Mouse (Mus musculus) CH12.LX (cell line): ENCODE measurements at regions not wholly inside any gene's neighbourhood (a gene's known extent, or its start where the extent isn't known, plus 50 kb on each side); places are given as distances from the start of the nearest gene placed in this dataset.

ENCODE experiments used
- CTCF ChIP-seq, 2 experiments: IDR thresholded peaks in 1 of 2; conservative IDR thresholded peaks in 1 of 2; 2 replicates each; pipeline ENCODE4 v1.5.1; 2011 to 2012; ENCODE audit warnings: low read depth in 2 of 2, low read length in 2 of 2, improper control_type of control experiment in 1 of 2, inconsistent platforms in 1 of 2, mild to moderate bottlenecking in 1 of 2, moderate library complexity in 1 of 2
- EP300 ChIP-seq: IDR thresholded peaks from 2 replicates; pipeline ENCODE4 v1.6.1; 2011; ENCODE audit warnings: low read length, improper control_type of control experiment
- JUN ChIP-seq: IDR thresholded peaks from 2 replicates; pipeline ENCODE4 v1.6.1; 2011; ENCODE audit warnings: low read depth, mild to moderate bottlenecking, low read length, improper control_type of control experiment, moderate library complexity; ENCODE audit not compliant: insufficient read depth
- MAZ ChIP-seq: IDR thresholded peaks from 2 replicates; pipeline ENCODE4 v1.6.1; 2012; ENCODE audit warnings: low read depth, mild to moderate bottlenecking, inconsistent platforms, low read length, improper control_type of control experiment, moderate library complexity
- MEF2A ChIP-seq: IDR thresholded peaks from 2 replicates; pipeline ENCODE4 v1.6.1; 2014; ENCODE audit warnings: low read depth, mild to moderate bottlenecking, inconsistent platforms, low read length, improper control_type of control experiment, borderline replicate concordance
- MXI1 ChIP-seq: IDR thresholded peaks from 2 replicates; pipeline ENCODE4 v1.6.1; 2011; ENCODE audit warnings: mild to moderate bottlenecking, low read depth, low read length, improper control_type of control experiment
- NELFE ChIP-seq: IDR thresholded peaks from 2 replicates; pipeline ENCODE4 v1.6.1; 2011; ENCODE audit warnings: low read depth, low read length, improper control_type of control experiment
- POLR2A ChIP-seq: IDR thresholded peaks from 2 replicates; pipeline ENCODE4 v1.6.1; 2011; ENCODE audit warnings: low read depth, mild to moderate bottlenecking, improper control_type of control experiment, low read length
- SIN3A ChIP-seq: IDR thresholded peaks from 2 replicates; pipeline ENCODE4 v1.6.1; 2012; ENCODE audit warnings: low read length, improper control_type of control experiment, inconsistent platforms
- TBP ChIP-seq: conservative IDR thresholded peaks from 2 replicates; pipeline ENCODE4 v1.6.1; 2011; ENCODE audit warnings: low read depth, low read length, improper control_type of control experiment
- TCF12 ChIP-seq: IDR thresholded peaks from 2 replicates; pipeline ENCODE4 v1.6.1; 2014; ENCODE audit warnings: low read depth, mild to moderate bottlenecking, inconsistent platforms, low read length, improper control_type of control experiment
- ZKSCAN1 ChIP-seq: IDR thresholded peaks from 2 replicates; pipeline ENCODE4 v1.6.1; 2012; ENCODE audit warnings: low read depth, inconsistent platforms, low read length, improper control_type of control experiment, borderline replicate concordance
- ZMIZ1 ChIP-seq: IDR thresholded peaks from 2 replicates; pipeline ENCODE4 v1.6.1; 2012; ENCODE audit warnings: low read depth, mild to moderate bottlenecking, inconsistent platforms, low read length, improper control_type of control experiment

- TF ChIP-seq JUN = no peak
- no peak for TF ChIP-seq MAZ
- no peak for TF ChIP-seq CTCF (conservative IDR thresholded peaks at IDR 0.05 in 1 of 2, IDR thresholded peaks at IDR 0.05 in 1 of 2; ENCODE audit: low read depth in 2 of 2, low read length in 2 of 2)
- no peak for TF ChIP-seq MEF2A
- no peak for TF ChIP-seq NELFE
- no peak for TF ChIP-seq ZKSCAN1
- TF ChIP-seq ZMIZ1 = no peak
- TF ChIP-seq EP300 = no peak
- no peak for TF ChIP-seq MXI1
- TF ChIP-seq SIN3A = no peak
- no peak for TF ChIP-seq POLR2A
- no peak for TF ChIP-seq TCF12
- TF ChIP-seq TBP = no peak
Observed at GRCm38 (mm10) chr1:4689096-4689495, 118.6 kb upstream of the Gm37988 start.
